In genomic region chr8:119499836-119500235, GRCm38 (mm10) we compare ENCODE assay signal across 29 mouse cellular contexts. TPM values are rescaled to one million over a fixed set of nuclear protein-coding genes. Genes with fewer than 3 reads are reported as not detected.
DNase-seq lines count a peak whose midpoint lies in the region; ATAC-seq and TF ChIP-seq lines count a peak whose summit lies in the region.
"Had no signal": no experiment of that assay in that cellular context is flagged by ENCODE, and none has a peak within 500 bp of the region (broad histone marks: within the 10 kb centered on the region; RNA-seq: fewer than 3 reads in every experiment).

No protein-coding gene starts in this region.

- 73% methylated on average over 2 of the region's 2 CpGs for WGBS in embryonic facial prominence, embryonic 11.5 days
- 71% methylated on average over 2 of the region's 2 CpGs for WGBS in liver, postnatal 0 days (ENCODE audit: insufficient replicate concordance)

- H3K27me3 ChIP-seq in CH12.LX (replicated peaks), result no peaks in the 10 kb centered on the region
- no peaks in the 10 kb centered on the region for H3K27me3 ChIP-seq in embryonic facial prominence, embryonic 11.5 days (ENCODE audit: control insufficient read depth, insufficient read depth, low read length)
- 0 out of 2 replicates have a peak, but pooled peaks cover 4% of the 10 kb centered on the region for H3K27me3 ChIP-seq in liver, postnatal 0 days (ENCODE audit: insufficient read depth, low read length)
- H3K27me3 ChIP-seq: embryonic facial prominence, embryonic 13.5 days; embryonic facial prominence, embryonic 15.5 days had no signal

- peaks cover 4 to 36% of the 10 kb centered on the region in 2 experiments for H3K4me1 ChIP-seq in CH12.LX (ENCODE audit: control insufficient read depth in 1 of 2, insufficient read depth in 2 of 2)
- peaks cover 2% of the 10 kb centered on the region; the same call in 1 of the 2 replicates for H3K4me1 ChIP-seq in embryonic facial prominence, embryonic 11.5 days (ENCODE audit: control insufficient read depth, insufficient read depth, low read length)
- H3K4me1 ChIP-seq in liver, postnatal 0 days (ENCODE audit: insufficient read depth), result no peaks in the 10 kb centered on the region
- H3K4me1 ChIP-seq: embryonic facial prominence, embryonic 15.5 days had no signal

- H3K36me3 ChIP-seq in CH12.LX (replicated peaks in 1 of 2; ENCODE audit: control insufficient read depth in 1 of 2, insufficient read depth in 1 of 2, low read length in 1 of 2), result peaks cover 0 to 6% of the 10 kb centered on the region in 2 experiments
- no peaks in the 10 kb centered on the region for H3K36me3 ChIP-seq in embryonic facial prominence, embryonic 11.5 days (replicated peaks; ENCODE audit: control insufficient read depth, insufficient read depth, low read depth, low read length)
- H3K36me3 ChIP-seq in liver, postnatal 0 days (replicated peaks; ENCODE audit: insufficient read depth, low read length), result no peaks in the 10 kb centered on the region
- H3K36me3 ChIP-seq: embryonic facial prominence, embryonic 13.5 days; embryonic facial prominence, embryonic 15.5 days; forebrain, embryonic 10.5 days; forebrain, embryonic 12.5 days had no signal

- in situ Hi-C loops in CH12.LX (cut with MboI; ENCODE audit: low pct_ligation_motif_present, low pct_unique_long_range_greater_than_20kb, low sequenced_read_pairs), result loop anchor here (5.0 kb wide), 2 partner anchors 88 to 107 kb away; partner anchors contain the start of gene Taf1c

- DNase-seq in CH12.LX (ENCODE audit: extremely low read depth) (no peak), NIH3T3 (ENCODE audit: low read depth) (peak; percentile 55)
- DNase-seq in embryonic facial prominence, embryonic 11.5 days (ENCODE audit: low spot score), result peak; percentile 28
- peak; percentile 20 for DNase-seq in mesoderm, embryonic 11.5 days (ENCODE audit: low read depth, low spot score)
- DNase-seq in frontal cortex, postnatal 36 days (ENCODE audit: low spot score in 2 of 2), result no peak
- no peak for DNase-seq in right cerebral cortex, postnatal 4 days
- DNase-seq in liver, postnatal 0 days, result no peak
- no peak for DNase-seq in kidney, adult 18-20 months
- DNase-seq: adrenal gland, adult 2 months; adrenal gland, postnatal 10 days; adrenal gland, postnatal 25 days; B cell, adult 2 months; cerebellum, adult 11 months; cerebellum, adult 18-20 months; cerebellum, adult 8-10 months; cerebellum, adult 9-11 months; cerebellum, postnatal 14 days; cerebellum, postnatal 36 days; embryo, embryonic 11 days had no signal

- ATAC-seq in embryonic facial prominence, embryonic 11.5 days (replicated peaks; ENCODE audit: insufficient number of reproducible peaks, low FRiP score, low TSS enrichment, low read depth), result no peak
- no peak for ATAC-seq in liver, postnatal 0 days
- ATAC-seq: CD4-positive, CD25-positive, alpha-beta regulatory T cell, adult 4 months; forebrain, embryonic 14.5 days; forebrain, embryonic 16.5 days had no signal

- dilution Hi-C loops in CH12.LX (cut with MboI; ENCODE audit: extremely low pct_ligation_motif_present, extremely low pct_unique_long_range_greater_than_20kb, low sequenced_read_pairs), result no loop called here

- no peak overlapping the region for H3K4me3 ChIP-seq in CH12.LX (replicated peaks in 1 of 3; ENCODE audit: low read depth in 2 of 3, low read length in 2 of 3, poor library complexity in 1 of 3)
- no peak overlapping the region for H3K4me3 ChIP-seq in embryonic facial prominence, embryonic 11.5 days (ENCODE audit: low read depth, low read length)
- no peak overlapping the region for H3K4me3 ChIP-seq in liver, postnatal 0 days (ENCODE audit: low read depth, low read length)
- H3K4me3 ChIP-seq: embryonic facial prominence, embryonic 13.5 days; embryonic facial prominence, embryonic 15.5 days; erythroblast, embryonic 14.5 days; forebrain, embryonic 12.5 days had no signal

- TF ChIP-seq POLR2A in CH12.LX (IDR thresholded peaks at IDR 0.05; ENCODE audit: low read depth, low read length), result no peak

- TF ChIP-seq CTCF in CH12.LX (conservative IDR thresholded peaks at IDR 0.05 in 1 of 2, IDR thresholded peaks at IDR 0.05 in 1 of 2; ENCODE audit: low read depth in 2 of 2, low read length in 2 of 2), result peak in 1 of 2 experiments; percentile 36; a peak in 1 of 4 replicates
- no peak for TF ChIP-seq CTCF in liver, postnatal 0 days (IDR thresholded peaks at IDR 0.05; ENCODE audit: low read depth)

- no peak overlapping the region for H3K9ac ChIP-seq in CH12.LX (ENCODE audit: insufficient read depth, low read depth)
- no peak overlapping the region for H3K9ac ChIP-seq in embryonic facial prominence, embryonic 11.5 days (replicated peaks; ENCODE audit: low read length)
- H3K9ac ChIP-seq in liver, postnatal 0 days (replicated peaks), result no peak overlapping the region
- H3K9ac ChIP-seq: embryonic facial prominence, embryonic 13.5 days; embryonic facial prominence, embryonic 15.5 days; forebrain, embryonic 12.5 days had no signal

- no peak overlapping the region for H3K27ac ChIP-seq in CH12.LX (ENCODE audit: insufficient read depth, low read depth)
- H3K27ac ChIP-seq in embryonic facial prominence, embryonic 11.5 days (replicated peaks; ENCODE audit: low read depth, low read length), result no peak overlapping the region
- H3K27ac ChIP-seq in liver, postnatal 0 days (ENCODE audit: low read depth), result no peak overlapping the region
- H3K27ac ChIP-seq: embryonic facial prominence, embryonic 13.5 days; embryonic facial prominence, embryonic 15.5 days; forebrain, embryonic 12.5 days had no signal

- no peaks in the 10 kb centered on the region for H3K9me3 ChIP-seq in CH12.LX (replicated peaks; ENCODE audit: low read length)
- no peaks in the 10 kb centered on the region for H3K9me3 ChIP-seq in embryonic facial prominence, embryonic 11.5 days (replicated peaks; ENCODE audit: control insufficient read depth, low read length)
- no peaks in the 10 kb centered on the region for H3K9me3 ChIP-seq in liver, postnatal 0 days (ENCODE audit: low read length)
- H3K9me3 ChIP-seq: embryonic facial prominence, embryonic 13.5 days; embryonic facial prominence, embryonic 15.5 days; forebrain, embryonic 10.5 days; forebrain, embryonic 12.5 days had no signal

- peak; percentile 35 for TF ChIP-seq RAD21 in CH12.LX (IDR thresholded peaks at IDR 0.05; ENCODE audit: low read depth, low read length)

- no peak overlapping the region for H3K4me2 ChIP-seq in CH12.LX (ENCODE audit: insufficient read depth, low read depth, poor library complexity, severe bottlenecking)
- H3K4me2 ChIP-seq in embryonic facial prominence, embryonic 11.5 days (ENCODE audit: low read depth, low read length), result no peak overlapping the region
- no peak overlapping the region for H3K4me2 ChIP-seq in liver, postnatal 0 days (ENCODE audit: low read depth, low read length)
- H3K4me2 ChIP-seq: embryonic facial prominence, embryonic 13.5 days; embryonic facial prominence, embryonic 15.5 days; forebrain, embryonic 12.5 days had no signal

- TF ChIP-seq EP300 in CH12.LX (IDR thresholded peaks at IDR 0.05; ENCODE audit: low read length), result no peak
- TF ChIP-seq EP300 in liver, postnatal 0 days (IDR thresholded peaks at IDR 0.05; ENCODE audit: low read depth), result no peak

- no peaks in the 10 kb centered on the region for H3K79me2 ChIP-seq in CH12.LX (replicated peaks; ENCODE audit: control insufficient read depth, extremely low read depth, insufficient read depth, poor library complexity, severe bottlenecking)

TF ChIP-seq in CH12.LX, 34 proteins besides CTCF, POLR2A, EP300 and RAD21:
- TF ChIP-seq SMC3 (IDR thresholded peaks at IDR 0.05; ENCODE audit: low read depth, low read length) (peak; percentile 36), TCF12 (IDR thresholded peaks at IDR 0.05; ENCODE audit: low read depth, low read length) (no peak)

RNA-seq across cellular contexts. Expression of gene Slc38a8, which starts 1.7 kb away (rescaled TPM):
- total RNA-seq in CH12.LX (2012; rRNA removed), result 0.08 TPM in 1 of 2 replicates, not detected in the other
- 0.08 TPM in 1 of 2 replicates, not detected in the other for total RNA-seq in CH12.LX (2014; rRNA removed)
- polyA plus RNA-seq in CH12.LX (2012; ENCODE audit: insufficient read length, low read depth), result 0.12 TPM in 1 of 2 replicates, not detected in the other
- polyA plus RNA-seq in embryonic facial prominence, embryonic 11.5 days (2014; fragmentation: Nextera tagmentation; extraction: Ambion mirVana), result 1.8 and 4.7 TPM in 2 replicates
- not detected in 2 replicates for polyA plus RNA-seq in liver, postnatal 0 days (2015; fragmentation: Nextera tagmentation; extraction: Ambion mirVana)
- total RNA-seq: adrenal gland, adult 2 months; adrenal gland, postnatal 10 days; adrenal gland, postnatal 25 days; common myeloid progenitor, adult 5-6 weeks; MEL had no signal
- polyA plus RNA-seq: CD4-positive, CD25-positive, alpha-beta regulatory T cell, adult 4 months; erythroblast, embryonic 14.5 days; forebrain, embryonic 14.5 days; forebrain, embryonic 16.5 days had no signal

RNA-seq across cellular contexts. Expression of gene Necab2, which starts 53.3 kb away (rescaled TPM):
- total RNA-seq in CH12.LX (2012; rRNA removed) (not detected in 2 replicates), CH12.LX (2014; rRNA removed) (not detected in 2 replicates)
- polyA plus RNA-seq in CH12.LX (2012; ENCODE audit: insufficient read length, low read depth), result not detected in 2 replicates
- polyA plus RNA-seq in embryonic facial prominence, embryonic 11.5 days (2014; fragmentation: Nextera tagmentation; extraction: Ambion mirVana), result 9.2 and 11.9 TPM in 2 replicates
- 0.14 TPM in 1 of 2 replicates, not detected in the other for polyA plus RNA-seq in liver, postnatal 0 days (2015; fragmentation: Nextera tagmentation; extraction: Ambion mirVana)
- total RNA-seq: common myeloid progenitor, adult 5-6 weeks; MEL had no signal
- polyA plus RNA-seq: CD4-positive, CD25-positive, alpha-beta regulatory T cell, adult 4 months; erythroblast, embryonic 14.5 days had no signal

RNA-seq across cellular contexts. Expression of gene Mbtps1, which starts 58.7 kb away (rescaled TPM):
- total RNA-seq in CH12.LX (2012; rRNA removed) (32.6 and 33.8 TPM in 2 replicates), CH12.LX (2014; rRNA removed) (27.8 and 40.7 TPM in 2 replicates)
- polyA plus RNA-seq in CH12.LX (2012; ENCODE audit: insufficient read length, low read depth), result 38.3 and 41.1 TPM in 2 replicates
- polyA plus RNA-seq in embryonic facial prominence, embryonic 11.5 days (2014; fragmentation: Nextera tagmentation; extraction: Ambion mirVana), result 103 and 106 TPM in 2 replicates
- polyA plus RNA-seq in liver, postnatal 0 days (2015; fragmentation: Nextera tagmentation; extraction: Ambion mirVana), result 17.3 and 20.1 TPM in 2 replicates

Comparison
In these comparisons a context has a peak if more than half of its experiments do, and no peak if none do; other contexts are left out.
1. DNase-seq: peak in NIH3T3 (single experiment), embryonic facial prominence, embryonic 11.5 days (single experiment) and mesoderm, embryonic 11.5 days (single experiment); none in CH12.LX (single experiment), frontal cortex, postnatal 36 days (0 of 2), right cerebral cortex, postnatal 4 days (single experiment), liver, postnatal 0 days (single experiment) and kidney, adult 18-20 months (single experiment).